Mouse (Mus musculus): ENCODE results near the gene Gfod1. TPM values are rescaled to one million over a fixed set of nuclear protein-coding genes. Genes with fewer than 3 reads are reported as not detected.

Gene Gfod1
- total RNA-seq, 2 experiments from 2014 or later = 31.8 to 32.0 TPM

DNA sequence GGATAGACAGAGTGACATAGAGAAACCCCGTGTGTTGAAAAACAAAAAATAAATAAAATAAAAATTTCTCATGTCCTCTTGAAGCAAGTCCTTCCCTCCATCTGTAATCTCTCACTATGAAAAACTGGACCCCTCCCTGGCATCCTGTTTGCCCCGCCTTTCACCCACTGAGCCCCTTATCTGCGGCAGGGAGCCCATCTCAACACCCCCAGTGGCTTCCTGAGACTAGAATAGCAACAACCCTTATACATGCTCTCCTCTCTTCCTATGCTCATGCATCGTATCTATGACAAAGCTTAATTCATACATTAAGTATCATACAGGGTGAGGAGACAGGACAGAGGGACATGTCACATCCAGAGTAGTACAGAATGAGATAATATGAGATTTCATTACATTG, 68.0 kb downstream of the Gfod1 start:
- DNase-seq = no peak
- intact Hi-C loops (cut with DNase I) = loop anchor here (5.0 kb wide), 1 partner anchor 34 kb away; no protein-coding TSS in a partner anchor

DNA sequence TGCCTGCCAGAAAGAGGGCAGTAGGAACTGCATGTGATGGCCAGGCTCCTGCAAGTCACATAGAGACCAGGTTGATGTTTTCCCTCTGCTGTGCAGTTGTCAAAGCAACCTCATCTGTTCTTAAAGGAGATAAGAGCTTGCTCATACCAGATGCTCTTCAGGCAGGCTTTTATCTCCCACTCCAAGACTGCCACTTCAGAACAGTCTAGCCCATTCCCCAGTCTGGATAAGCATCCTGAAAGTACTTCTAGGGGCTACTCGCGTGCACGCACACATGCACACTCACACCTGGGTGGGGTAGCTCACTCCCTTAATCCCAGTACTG, 68.4 kb downstream of the Gfod1 start:
- DNase-seq = no peak
- intact Hi-C loops (cut with DNase I) = loop anchor here (5.0 kb wide), 1 partner anchor 33 kb away; no protein-coding TSS in a partner anchor

DNA sequence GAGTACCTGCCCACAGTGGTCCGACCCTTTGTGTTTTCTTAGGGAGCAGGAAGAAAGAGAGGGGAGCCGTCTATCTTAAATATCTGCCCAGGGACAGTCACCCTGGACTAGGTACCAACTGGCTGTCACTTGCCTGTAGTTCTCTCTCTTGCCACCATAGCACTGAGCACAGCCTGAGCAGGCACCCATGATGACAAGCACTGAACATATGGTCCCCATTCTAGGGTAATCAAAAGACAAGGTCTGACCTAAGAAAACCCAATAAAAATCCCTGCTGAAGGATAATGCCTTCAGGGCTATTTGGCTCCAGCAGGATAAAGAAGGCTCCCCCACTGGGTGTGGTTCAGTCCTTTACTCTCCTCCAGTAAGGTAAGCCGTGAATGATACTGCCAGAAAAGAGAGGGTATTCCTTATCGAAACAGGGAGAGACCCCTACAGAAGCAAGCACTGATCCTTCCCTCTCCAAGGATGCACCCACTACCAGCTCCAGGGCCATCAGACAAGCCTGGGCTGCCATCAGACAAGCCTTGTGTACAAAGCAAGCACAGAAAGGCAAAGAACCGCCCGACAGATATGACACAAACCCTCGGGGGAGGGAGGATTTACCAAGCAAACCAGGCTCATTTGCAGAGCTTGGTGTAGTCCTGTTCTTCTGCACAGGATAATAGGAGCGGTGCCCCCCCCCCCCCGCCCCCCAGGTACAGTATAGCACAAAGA, 68.9 kb downstream of the Gfod1 start:
- no peak for DNase-seq
- intact Hi-C loops (cut with DNase I) = loop anchor here (5.0 kb wide), 1 partner anchor 33 kb away; no protein-coding TSS in a partner anchor

DNA sequence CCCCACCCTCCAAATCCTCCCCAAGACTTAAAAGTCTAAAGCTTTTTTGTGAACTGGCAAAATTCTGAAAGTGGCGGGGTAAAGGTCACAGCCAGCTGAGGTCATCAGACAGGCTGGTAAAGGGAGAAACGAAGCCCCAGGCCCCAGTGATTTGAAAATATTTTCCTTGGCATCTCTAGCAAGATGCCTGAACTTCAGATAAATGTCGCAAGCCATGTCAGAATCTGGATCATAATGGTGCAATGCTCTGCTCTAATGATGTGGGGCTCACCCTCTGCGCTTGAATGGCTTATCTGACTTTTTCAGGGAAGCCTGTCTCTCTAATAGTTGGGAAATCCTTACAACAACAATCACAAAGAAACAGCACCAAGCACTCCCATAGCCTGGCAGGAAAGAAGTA, 70.6 kb downstream of the Gfod1 start:
- intact Hi-C loops (cut with DNase I) = no loop called here
- no peak for DNase-seq

DNA sequence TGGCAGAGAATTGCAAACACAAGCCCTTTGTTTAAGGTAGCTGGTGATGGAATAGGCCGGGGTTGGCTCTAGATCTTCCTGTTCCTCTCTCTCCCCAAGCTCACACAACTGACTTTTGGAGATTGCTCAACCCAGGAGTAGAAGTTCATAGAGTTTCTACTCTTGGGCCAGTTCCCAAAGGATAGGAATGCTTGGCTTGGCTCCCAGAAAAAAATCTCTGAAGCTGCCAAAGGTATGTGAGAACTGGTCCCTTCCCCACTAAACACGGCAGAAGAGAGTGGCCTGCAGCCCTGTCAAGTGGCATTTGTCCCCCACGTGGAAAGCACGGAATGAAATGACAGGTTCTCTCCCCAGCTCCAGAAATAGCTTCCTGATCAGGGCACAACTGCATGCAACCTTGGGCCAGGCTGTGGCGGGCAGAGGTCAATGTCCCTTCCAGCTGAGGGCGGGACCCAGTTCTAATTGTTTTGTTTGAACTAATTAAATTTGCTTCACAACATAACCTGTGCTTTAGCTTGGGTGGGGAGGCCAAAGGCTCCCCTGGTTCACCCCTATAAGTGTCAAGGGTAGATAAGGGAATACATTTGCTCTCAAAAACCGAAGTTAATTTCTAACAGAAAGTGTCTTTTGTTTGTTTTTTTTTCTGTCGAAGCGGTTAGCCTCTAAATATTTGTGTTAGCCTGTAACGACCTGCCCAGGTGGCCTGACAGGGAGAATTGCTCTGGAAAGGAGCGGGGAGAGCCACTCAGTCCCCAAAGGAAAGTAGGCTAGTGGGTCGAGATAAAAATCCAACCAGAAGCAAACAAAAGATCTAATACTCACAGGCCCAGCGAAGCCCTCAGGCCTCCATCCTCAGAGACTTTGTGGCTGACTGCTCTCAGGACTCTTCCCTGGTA, 71.8 kb downstream of the Gfod1 start:
- intact Hi-C loops (cut with DNase I) = loop anchor here (2.0 kb wide), 1 partner anchor 71 kb away; no protein-coding TSS in a partner anchor

DNA sequence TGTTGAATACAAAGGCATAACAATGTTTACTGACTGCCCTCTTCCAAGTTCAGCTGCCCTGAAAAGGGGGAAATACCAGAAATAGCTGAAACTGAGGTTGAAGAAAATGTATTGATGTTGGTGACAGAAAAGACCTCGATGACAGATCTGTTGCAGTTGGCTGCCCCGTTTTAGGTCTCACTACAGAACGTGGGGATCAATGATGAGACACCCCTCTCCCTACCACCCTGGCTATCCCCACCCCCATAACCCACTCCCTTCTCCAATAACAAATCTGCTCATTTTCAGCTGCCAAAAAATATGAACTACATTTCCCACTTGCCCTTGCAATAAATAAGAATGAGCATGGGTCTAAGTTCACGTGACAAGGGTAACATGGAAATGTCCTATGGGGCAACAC, 73.1 kb downstream of the Gfod1 start:
- no peak for DNase-seq
- intact Hi-C loops (cut with DNase I) = loop anchor here (2.0 kb wide), 1 partner anchor 72 kb away; no protein-coding TSS in a partner anchor

More for the DNA sequence above, 71.8 kb downstream of the Gfod1 start:
- DNase-seq = peak; percentile 68 to 83

DNA sequence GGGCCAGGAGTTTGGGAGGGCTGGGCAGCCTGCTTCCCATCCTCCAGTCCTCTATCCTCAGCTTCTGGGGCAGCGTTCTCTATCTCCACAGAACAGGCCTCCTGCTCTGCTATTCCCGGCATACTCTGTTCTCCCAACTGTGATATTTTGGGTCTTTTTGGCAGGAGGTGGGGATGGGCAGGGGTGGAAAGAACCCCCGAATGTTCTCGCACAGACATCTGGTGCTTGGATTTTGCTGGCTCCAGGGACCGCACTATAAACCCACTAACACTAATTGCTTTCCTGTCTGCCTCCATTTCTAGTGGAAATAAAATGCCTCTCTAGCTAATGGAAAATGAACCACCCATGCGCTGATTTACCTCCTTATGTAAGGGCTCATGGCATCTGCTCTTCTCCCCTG, 73.7 kb downstream of the Gfod1 start:
- intact Hi-C loops (cut with DNase I) = loop anchor here (2.0 kb wide), 1 partner anchor 73 kb away; no protein-coding TSS in a partner anchor
- no peak for DNase-seq

DNA sequence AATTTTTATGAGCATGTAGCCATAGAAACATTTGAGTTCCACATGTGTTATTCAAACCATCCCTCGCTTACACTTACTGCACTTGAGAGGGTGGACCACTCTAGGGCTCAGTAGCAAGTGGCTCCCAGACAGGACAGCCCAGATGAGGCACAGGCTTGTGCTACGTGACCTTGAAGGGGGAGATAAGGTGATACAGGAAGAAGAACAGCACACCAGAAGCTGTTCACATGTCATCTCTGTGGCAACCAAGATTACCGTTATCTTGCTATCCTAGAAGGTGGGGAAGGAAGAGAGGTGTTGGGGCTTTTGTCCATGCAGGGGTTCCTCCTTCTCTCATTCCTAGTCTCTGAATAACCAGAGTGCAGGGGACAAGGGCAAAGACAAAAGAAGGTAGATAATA, 74.2 kb downstream of the Gfod1 start:
- intact Hi-C loops (cut with DNase I) = loop anchor here (2.0 kb wide), 1 partner anchor 73 kb away; no protein-coding TSS in a partner anchor
- no peak for DNase-seq

DNA sequence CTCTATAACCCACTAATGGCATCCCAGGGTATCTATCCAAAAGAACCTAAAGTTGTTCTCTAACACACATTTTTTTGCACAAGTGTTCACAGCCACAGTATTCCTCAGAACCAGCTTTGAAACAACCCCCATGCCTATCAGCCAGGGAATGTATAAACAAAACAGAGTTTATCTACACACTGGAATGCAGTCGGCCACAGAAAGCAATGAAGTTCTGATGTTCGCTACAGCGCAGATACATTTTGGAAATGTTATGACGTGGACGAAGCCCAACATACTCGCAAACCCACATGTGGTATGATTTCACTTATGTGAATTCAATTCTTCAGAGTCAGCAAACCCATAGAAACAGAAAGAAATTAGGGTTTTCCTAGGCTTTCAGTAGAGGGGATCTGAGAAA, 75.8 kb downstream of the Gfod1 start:
- intact Hi-C loops (cut with DNase I) = no loop called here
- no peak for DNase-seq

DNA sequence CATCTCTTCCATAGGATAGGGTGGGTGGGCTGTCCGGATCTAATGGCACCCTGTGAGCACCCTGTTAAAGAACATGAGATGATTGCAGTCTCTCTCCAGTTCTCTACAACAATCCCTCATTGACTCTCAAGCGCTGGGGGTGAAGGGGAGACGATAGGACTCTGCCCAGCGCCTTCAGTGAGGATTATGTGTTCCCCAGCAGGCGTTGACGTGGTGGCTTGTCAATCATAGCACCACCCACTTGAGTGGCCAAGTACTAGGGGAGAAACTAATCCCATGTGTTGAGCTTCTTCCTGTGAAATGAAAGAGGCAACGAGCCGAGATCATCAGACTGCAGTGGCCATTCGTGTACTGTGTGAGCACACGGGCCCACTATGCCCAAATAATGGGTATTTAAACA, 77.9 kb downstream of the Gfod1 start:
- intact Hi-C loops (cut with DNase I) = no loop called here
- DNase-seq = no peak

DNA sequence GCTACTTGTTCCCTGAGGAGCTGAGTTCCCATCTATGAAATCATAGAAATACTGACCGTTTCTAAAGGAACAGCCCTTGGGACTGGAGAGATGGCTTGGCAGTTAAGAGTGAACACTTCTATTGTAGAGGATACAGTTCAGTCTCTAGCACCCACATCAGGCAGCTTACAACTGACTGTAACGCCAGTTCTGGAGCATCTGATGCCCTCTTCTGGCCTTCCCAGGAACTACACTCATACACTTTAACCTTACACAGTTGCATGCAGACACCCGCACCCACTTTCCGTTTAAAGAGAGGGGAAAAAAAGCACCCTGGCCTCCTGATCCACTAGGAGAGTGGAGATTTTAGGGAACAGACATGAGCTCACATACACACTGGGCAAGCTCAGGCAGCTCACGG, 78.8 kb downstream of the Gfod1 start:
- intact Hi-C loops (cut with DNase I) = no loop called here
- DNase-seq = no peak

DNA sequence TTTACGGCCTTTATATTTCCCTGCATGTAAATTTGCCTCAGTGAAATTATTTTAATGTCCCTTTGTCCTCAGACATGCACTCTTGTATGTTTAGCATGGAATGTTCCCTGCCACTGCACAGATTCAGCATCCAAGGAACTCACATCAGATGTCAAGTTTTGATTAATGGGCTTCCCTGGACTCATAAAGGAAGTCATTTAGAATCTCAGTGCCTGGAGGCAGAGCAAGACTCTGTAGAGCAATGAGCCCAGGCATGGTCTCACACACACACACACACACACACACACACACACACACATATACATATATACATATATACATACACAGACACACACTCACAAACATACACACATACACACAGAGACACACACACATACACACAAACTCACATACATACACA, 81.9 kb downstream of the Gfod1 start:
- intact Hi-C loops (cut with DNase I) = no loop called here
- no peak for DNase-seq

DNA sequence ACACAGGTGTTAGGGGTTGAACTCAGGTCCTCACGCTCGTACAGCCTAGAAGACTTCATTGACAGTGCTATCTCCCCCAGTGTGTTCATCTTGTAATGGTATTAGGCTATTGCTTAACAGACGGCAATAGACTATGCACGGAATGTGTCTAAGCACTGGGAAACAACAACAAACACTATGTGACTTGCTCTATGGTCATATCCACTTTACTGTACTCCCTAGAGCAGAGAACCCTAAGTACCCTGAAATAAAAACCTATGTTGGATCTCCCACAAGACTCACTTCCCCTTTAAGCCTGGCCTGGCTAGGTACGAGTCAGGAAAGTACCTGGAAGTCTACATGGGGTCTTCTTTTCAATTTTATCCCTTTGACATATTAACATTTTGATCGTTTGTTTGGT, 82.7 kb downstream of the Gfod1 start:
- intact Hi-C loops (cut with DNase I) = no loop called here
- DNase-seq = no peak

DNA sequence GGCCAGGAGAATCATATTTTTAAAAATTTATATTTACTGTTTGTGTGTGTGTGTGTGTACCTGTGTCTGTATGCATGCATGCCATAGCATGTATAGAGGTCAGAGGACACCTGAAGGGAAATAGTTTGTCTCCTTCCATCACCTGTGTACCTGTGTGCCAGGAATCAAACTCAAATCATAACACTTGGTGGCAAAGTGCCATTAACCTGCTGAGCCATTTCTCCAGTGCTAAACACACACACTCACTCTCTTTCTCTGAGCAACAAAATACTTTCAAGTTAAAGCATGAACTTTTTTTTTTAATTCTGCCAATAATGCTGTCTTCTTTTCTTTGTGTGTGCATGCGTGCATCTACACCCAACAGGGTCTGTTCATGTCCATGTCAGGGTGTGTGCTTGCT, 83.3 kb downstream of the Gfod1 start:
- intact Hi-C loops (cut with DNase I) = no loop called here
- DNase-seq = no peak

DNA sequence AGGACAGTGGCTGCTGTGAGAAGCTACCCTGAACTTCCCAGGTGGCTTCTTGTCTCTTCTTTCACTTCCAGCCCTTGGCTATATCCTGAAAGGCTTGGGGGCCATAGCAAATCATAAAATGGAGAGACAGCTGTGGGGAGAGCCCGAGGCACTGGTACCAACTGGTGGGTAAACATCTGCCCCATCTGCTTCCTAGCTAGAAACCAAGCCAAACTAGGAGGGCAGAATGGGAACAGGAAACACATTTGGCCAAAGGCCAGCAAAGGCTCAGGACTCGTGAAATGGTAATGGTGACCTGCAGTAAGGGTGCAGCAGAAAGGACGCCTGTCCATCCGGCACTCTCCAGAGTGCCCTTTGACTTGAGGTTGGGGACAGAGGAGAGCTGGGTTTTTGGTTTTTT, 85.2 kb downstream of the Gfod1 start:
- intact Hi-C loops (cut with DNase I) = no loop called here
- no peak for DNase-seq

DNA sequence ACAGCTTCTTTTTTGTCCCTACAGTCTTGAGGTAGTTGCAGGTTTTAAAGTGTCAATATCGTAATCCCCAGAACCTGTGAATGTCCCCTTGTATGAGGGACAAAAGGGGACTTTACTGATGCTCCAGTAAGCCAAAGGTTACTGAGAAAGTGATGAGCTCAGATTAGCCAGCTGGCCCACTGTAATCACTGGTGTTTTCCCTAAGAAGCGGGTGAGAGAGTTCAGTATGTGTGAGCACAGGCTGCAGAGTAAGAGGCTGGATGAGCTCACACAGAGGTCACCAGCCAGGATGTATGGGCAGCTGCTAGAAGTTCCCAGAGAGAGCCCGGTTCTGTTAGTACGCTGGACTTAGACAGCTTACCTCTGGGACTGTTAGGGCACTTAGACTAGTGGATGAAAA, 85.7 kb downstream of the Gfod1 start:
- no peak for DNase-seq
- intact Hi-C loops (cut with DNase I) = no loop called here

DNA sequence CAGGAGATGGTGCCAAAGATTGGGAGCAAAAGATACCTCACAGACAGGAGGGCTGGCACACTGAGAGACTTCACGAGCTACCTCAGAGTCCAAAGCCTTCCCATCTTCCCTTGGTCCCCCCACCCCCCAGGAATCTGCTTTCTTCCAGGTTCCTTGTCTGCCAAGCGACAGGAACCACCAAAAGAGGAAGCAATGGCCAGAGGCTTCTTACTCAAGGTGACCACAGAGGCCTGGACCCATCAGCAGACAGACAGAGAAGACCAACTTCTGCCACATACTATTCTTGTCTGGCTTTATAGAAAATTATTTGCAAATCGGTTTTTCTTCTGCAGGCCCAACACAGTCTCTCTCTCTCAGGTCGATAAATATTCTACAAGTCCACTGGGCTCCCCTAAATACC, 86.3 kb downstream of the Gfod1 start:
- DNase-seq = no peak
- intact Hi-C loops (cut with DNase I) = no loop called here

DNA sequence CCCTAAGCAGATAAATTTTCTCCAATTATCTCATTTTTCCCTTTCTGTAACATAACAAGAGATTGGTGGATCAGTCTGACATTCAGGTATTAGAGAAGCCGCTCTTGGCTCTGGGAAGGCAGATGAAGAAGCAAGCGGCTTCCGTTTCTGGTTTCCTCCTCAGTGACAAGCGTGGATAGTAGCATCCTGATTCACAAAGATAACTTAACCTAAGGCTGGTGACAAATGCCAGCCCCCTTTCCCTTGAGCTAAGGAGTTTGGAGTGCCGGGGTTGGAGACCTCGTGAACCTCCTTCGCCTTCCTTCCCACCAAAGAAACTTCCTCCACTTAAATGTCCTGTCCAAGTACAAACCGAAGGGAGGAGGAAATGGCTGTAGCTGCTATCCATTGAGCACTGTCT, 86.9 kb downstream of the Gfod1 start:
- DNase-seq = no peak
- intact Hi-C loops (cut with DNase I) = no loop called here

DNA sequence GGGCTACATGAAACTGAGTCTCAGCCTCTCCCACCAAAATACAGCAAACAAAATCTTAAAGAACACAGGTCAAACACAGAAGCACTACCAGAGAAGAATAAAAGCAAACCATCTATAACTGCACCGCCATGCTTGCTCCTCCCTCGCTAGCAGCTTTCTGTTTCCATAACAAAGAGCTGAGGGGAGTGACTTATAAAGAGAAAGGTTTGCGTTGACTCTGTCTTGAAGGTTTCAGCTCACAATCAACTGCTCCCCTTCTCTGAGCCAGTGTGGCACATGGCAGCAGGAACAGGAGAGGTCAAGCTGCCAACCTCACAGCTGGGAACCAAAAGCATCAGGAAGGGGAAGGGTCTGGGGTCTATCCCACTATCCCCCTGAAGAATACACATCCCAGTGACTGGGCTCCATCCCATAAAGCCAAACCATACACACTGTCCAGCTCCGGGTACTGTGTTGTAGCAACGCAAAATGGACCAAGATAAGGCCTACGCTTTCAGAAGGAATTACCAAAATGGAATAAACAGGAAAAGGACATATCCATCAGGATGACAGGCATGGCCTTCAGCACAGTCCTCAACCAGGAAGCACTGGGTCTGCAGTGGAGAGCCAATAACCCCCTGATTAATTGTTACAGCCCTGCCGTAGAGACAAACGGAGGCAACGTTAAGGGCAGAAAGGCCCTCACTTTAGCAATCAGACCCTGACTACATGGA, 87.8 kb downstream of the Gfod1 start:
- intact Hi-C loops (cut with DNase I) = no loop called here
- no peak for DNase-seq

DNA sequence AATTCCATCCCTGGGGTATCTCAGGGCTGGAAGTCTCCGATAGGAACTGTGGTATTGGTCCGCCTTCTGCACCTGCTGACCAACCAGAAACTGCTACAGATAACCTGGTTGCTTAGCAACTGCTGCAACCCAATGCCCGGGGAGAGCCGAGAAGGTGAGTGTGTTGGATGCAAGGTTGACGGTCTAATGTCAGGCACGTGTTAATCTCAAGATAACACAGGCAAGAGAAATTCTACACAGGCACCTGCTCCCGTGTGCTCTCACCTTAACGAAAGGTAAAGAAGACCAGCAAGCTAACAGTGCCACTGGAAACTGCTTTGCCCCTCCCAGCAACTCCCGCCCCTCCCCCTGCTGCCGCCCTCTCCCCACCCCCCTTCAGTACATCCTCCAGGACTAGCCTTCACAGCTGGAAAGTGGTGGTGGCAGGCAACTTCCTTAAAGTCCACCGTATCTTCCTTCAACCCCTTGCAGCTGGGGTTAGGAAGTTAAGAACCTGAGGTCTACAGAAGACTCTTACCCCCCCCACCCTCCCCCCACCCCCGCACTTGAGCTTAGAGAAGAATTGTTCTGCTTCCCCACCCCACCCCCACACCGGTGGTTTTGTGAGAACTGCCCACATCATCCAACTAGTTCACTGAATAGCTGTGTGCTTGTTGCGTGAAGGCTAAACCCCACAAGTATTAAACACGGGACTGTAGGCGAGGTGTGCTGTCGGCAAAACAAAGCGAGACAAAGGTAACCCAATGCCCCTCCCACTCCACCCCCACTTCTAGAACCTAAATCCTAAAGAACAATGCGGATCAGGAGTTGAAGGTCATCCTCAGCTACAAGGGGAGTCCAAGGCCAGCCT, 88.6 kb downstream of the Gfod1 start:
- no peak for DNase-seq
- intact Hi-C loops (cut with DNase I) = no loop called here

Measured in heart, postnatal 14 days (tissue).